Mouse (Mus musculus) erythroblast, adult 5-6 weeks (primary cell): ENCODE data around the gene Rab14. TPM values are rescaled to one million over a fixed set of nuclear protein-coding genes. Genes with fewer than 3 reads are reported as not detected.

ENCODE experiments used
- ATAC-seq: replicated peaks from 2 replicates; pipeline ENCODE4 v1.8.0; 2016; ENCODE audit warnings: moderate number of reproducible peaks, mild to moderate bottlenecking, moderate TSS enrichment, inconsistent platforms; ENCODE audit not compliant: poor library complexity, low FRiP score, severe bottlenecking
- total RNA-seq, 2 experiments: library from RNA; stranded (forward) in 1 of 2; stranded (reverse) in 1 of 2; fragments of 150-400 nt in 1 of 2; fragments of 200-764, 138-1000 nt in 1 of 2; gene quantifications; 2 replicates each; pipeline versions ENCODE4 v1.2.3 to v1.2.4; 2015 to 2017; ENCODE audit warnings: low replicate concordance in 2 of 2

The Rab14 gene
- total RNA-seq, 2 experiments from 2014 or later, result 58.4 to 61.2 TPM

DNA sequence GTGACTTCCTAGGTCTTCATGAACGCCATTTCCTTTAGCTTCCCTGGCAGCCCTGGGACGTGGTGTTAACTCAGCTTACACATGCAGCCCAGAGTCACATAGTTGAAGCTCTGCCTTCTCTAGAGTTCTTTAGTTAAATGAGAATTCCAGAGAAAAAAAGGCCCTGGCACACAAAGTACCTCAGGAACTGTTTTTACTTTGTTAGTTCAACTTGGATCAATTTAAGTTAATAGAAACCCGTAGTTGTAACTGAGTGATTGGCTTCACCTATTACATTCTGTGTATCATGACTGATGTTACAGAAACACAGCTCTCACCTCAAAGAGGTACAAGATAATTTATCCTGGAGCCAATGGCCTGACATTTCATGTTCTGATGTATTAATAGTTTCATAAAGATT lies 42.6 kb downstream of the Rab14 start:
- ATAC-seq, result no peak

DNA sequence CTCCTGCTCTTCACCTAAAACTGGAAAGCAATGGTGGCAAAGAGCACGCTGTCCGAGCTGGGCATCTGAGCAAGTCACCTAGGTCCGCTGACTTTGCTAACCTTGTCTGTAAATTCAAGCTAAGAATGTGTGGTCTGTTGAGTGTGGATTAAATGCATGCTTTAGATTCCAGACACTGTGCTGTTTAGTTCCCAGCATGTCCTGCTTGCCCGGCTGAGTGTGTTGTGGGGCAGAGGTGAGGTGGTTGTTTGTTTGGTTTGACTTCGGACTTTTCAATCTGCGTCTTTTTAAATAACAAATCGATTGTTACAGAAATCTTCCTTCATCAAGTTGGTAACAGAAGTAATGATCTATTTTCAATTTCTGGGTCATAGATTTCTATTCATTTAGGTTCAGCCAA lies 43.1 kb downstream of the Rab14 start:
- no peak for ATAC-seq

DNA sequence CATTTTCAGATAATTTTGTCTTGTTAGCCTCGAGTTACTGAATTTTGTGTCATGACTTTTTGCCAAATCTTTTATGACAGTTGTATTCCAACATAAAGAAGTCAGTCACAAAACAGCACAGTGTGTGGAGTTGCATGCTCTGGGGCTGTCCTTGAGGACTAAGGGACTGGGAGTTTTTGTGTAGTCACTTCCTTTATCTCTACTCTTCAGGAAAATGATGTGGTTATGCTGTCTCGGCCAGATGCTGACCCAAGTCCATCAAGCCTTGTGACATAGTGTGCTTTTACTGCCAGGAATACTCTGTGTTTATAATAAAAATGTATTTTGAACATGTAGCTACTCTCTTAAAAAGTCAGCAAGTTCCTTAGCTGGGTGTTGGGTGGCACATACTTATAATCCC lies 43.9 kb downstream of the Rab14 start:
- no peak for ATAC-seq

DNA sequence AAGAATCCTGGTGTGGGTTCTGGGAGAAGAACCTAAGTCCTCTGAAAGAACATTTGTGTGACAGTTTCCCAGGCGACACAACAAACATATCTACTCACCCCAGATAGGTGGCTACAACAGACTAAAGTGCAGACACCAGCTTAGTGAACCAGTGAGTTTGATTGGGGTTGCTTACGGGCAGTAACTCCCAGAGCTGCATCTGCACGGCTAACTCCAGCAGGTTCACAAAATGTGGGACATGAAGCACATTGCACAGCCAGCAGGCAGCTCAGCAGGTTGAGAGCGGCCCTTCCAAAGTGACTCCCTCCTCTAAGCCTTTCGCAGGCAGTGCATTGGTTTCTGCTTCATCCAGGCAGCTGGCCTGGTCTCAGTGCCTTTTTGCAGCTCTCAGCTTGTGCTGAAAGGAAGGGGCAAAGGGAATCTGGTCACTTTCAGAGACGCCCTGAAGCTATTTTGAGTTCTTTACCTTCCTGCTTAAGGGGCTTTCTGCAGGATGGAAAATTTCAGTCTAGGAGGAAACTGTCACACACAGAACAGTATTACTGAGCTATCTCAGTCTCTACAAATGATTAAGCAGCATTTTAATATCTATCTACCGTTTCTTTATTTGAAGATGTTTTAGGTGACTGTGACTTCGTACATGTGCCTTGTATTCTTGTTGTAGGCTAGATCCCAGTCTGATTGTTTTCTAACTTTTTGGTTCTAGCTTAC lies 46.9 kb downstream of the Rab14 start:
- ATAC-seq, result no peak

DNA sequence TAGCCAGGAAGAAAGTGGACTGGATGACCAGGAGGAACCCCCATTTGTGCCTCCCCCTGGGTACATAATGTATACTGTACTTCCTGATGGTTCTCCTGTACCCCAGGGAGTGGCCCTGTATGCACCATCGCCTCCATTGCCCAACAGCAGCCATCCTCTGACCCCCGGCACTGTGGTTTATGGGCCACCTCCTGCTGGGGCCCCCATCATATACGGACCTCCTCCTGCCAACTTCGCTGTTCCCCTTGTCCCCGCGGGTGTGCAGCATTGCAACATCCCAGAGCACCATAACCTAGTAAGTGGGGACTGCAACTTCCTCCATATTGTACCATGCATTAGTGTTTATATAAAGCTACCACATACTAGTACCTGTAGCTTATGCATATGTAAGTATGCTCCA lies 47.7 kb downstream of the Rab14 start:
- no peak for ATAC-seq

DNA sequence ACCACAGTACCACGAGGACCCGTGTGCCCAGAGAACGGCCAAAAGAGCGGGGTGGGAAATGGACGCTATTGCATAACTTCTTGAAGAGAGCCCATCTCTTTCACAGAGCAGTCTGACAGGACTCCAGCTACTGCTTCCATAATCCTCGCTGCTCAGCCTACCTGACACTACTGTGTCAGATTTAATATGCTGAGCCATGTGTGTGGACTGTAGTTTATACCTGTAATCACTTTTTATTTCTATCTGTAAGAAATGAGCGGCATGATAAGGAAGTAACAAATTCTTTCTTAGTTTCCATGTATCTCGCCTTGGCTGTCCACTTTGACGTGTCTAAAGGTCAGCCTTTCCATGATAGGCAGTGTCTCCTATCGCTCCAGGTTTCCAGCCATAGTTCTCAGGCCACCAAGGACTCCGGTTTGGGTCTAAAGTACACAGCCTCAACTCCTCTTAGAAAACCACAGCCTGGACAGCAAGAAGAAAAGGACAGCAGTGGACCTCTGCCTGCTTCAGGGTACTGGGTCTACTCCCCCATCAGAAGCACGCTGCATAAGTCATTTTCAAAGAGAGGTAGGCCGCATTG lies 49.5 kb downstream of the Rab14 start:
- ATAC-seq, result no peak

DNA sequence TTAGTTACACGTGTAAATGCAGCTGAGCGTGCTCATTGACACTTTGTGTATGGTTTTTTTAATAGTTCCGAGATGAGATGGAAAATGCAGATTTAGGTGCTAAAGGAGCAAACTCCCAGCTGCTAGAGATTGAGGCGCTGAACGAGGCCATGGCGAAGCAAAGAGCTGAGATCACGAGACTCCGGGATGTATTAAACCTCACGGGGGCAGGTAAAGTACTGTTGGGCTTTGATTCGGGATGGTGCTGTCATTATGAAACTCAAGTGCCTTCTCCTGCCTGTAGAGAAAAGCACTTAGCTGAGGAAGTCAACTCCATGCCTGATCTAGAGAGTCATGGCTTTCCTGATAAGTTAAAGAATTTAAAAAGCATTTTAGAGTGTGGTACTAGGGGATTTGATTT lies 52.1 kb downstream of the Rab14 start:
- ATAC-seq, result no peak

DNA sequence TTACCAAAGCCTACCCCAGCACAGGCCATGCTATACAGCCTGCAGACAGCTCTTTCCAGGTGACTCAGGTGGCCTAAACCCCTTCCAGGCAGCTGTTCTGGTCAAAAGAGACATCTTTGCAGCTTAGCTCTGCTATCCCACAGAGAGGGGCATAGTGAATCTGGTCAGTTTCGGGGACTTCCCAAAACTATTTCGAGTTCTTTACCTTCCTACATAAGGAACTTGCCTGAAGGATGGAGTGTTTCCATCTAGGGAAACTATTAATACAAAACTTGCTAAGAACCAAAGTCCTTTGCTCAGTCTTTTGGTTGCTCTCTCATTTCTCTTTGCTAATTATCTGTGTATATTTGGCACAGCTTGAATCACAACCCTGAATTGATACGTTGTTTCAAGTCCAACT lies 59.2 kb downstream of the Rab14 start:
- no peak for ATAC-seq

DNA sequence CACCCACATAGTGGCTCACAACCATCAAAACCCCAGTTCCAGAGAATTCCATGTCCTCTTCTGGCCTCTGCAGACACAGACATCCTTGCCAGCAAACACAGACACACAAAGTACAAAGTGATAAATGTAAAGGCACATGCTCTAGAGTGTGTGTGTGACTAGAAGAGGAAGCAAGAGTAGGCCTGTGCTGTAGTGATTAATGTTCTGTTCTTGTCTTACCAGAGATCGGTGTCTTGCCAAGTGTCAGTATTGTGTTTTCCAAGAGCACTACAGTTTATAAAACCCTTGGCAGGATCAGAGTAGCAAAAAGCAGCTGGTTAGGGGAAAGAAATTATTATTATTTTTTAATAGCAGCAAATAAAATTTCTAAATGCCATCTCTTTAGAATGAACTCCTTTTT lies 62.3 kb downstream of the Rab14 start:
- ATAC-seq, result no peak

DNA sequence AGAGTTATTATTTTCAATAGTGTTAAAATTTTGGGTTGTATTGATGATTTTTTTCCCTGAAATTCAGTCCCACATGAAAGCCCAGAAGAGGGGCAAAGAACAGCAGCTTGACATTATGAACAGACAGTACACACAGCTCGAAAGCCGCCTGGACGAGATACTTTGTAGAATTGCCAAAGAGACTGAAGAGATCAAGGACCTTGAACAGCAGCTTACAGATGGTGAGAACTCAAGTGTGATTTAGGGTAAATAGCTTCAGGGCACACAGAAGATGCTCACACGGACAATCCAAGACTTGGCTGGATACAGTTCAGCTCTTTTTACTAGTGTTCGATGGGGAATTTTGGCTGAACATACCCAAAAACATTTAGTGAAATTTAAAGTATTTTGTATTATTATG lies 67.0 kb downstream of the Rab14 start:
- no peak for ATAC-seq

DNA sequence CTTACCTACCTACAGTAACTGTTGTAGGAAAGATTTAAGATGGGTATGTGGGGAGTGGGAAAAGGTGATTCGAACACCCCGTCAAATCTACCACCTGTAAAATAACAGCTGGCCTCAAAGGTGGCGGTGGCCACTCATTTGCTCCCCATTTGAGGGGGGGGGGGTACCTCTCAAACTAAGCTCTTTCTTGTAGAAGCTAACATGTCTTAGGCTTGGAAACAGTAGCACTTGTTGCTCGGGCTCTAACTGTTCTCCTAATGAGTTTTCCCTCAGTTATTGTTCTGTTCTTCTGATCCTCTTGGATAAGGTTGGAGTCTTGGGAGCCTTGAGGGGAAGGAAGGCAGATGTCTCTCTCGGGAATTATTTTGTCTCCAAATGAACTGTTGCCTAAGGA lies 68.3 kb downstream of the Rab14 start:
- no peak for ATAC-seq

DNA sequence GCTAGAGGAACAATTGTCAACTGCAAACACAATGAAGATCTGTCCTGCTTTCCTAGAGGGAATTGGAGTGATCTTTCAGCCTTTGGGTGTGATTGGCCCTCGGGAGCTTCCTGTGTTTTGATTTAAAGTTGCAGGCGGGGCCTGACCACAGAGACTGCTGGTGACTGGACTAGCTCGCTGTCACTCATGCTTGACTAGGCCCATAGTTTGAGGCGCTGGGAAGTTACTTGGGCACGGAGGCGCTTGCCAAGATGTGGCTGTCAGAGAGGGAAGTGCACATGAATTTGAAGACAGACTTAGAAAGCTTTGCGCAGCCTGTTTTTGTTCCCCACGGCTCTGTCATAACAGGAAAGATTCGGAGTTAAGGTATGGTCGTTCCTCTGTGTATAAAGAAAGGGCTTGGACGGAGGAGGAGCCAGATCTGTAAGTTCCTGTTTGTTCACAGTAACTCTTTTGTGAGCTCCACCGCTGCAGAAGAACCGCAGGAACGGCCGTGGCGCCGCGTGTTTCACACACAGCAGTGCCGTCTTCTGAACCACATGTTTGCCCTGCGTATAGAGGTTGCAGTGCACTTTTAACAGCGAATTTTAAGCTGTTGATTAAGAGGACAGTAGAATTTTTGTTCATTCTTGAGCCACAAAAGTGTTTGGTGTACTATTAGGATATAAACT lies 68.8 kb downstream of the Rab14 start:
- peak; percentile 100 for ATAC-seq

DNA sequence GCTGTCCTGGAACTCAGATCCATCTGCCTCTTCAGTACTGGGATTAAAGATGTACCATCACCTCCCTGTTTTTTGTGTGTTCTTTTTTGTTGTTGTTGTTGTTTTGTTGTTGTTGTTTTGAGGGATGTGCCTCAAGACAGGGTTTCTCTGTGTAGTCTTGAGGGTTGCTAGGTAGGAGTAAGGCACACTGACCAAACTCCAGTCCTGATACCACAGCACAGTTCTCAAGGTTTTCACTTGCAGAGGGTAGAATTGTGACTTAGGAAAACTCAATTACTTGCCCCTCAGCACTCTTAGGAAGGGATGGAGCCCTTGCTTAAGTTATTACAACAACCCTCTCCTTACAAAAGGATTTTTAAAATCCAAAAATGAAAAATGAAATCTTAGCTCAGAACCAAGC lies 69.4 kb downstream of the Rab14 start:
- no peak for ATAC-seq

Other genes with a start within 250 kb of the Rab14 start
- 0.63 TPM in 1 of 2 replicates, not detected in the other for gene Traf1, start 239.3 kb downstream of the Rab14 start, total RNA-seq (2015; ENCODE audit: low replicate concordance)
- 0.43 TPM in 1 of 2 replicates, not detected in the other for gene Traf1, start 239.3 kb downstream of the Rab14 start, total RNA-seq (2017; ENCODE audit: low replicate concordance)
- not detected in 2 replicates for gene Hc, start 139.7 kb downstream of the Rab14 start, total RNA-seq (2015; ENCODE audit: low replicate concordance)
- gene Hc, start 139.7 kb downstream of the Rab14 start, total RNA-seq (2017; ENCODE audit: low replicate concordance), result not detected in 2 replicates
- gene AI182371, start 99.6 kb downstream of the Rab14 start, total RNA-seq (2015; ENCODE audit: low replicate concordance), result not detected in 2 replicates
- 1.4 and 1.7 TPM in 2 replicates for gene AI182371, start 99.6 kb downstream of the Rab14 start, total RNA-seq (2017; ENCODE audit: low replicate concordance)
- 34.4 and 44.5 TPM in 2 replicates for gene Cntrl, start 91.6 kb downstream of the Rab14 start, total RNA-seq (2015; ENCODE audit: low replicate concordance)
- 42.4 and 60.4 TPM in 2 replicates for gene Cntrl, start 91.6 kb downstream of the Rab14 start, total RNA-seq (2017; ENCODE audit: low replicate concordance)
- gene Gsn, start 55.3 kb upstream of the Rab14 start, total RNA-seq (2015; ENCODE audit: low replicate concordance), result 15.0 and 16.7 TPM in 2 replicates
- 19.7 and 23.1 TPM in 2 replicates for gene Gsn, start 55.3 kb upstream of the Rab14 start, total RNA-seq (2017; ENCODE audit: low replicate concordance)
- gene Stom, start 135.9 kb upstream of the Rab14 start, total RNA-seq (2015; ENCODE audit: low replicate concordance), result 374 and 432 TPM in 2 replicates
- gene Stom, start 135.9 kb upstream of the Rab14 start, total RNA-seq (2017; ENCODE audit: low replicate concordance), result 642 and 716 TPM in 2 replicates
- not detected in 2 replicates for gene 4930568D16Rik, start 166.6 kb upstream of the Rab14 start, total RNA-seq (2015; ENCODE audit: low replicate concordance)
- not detected in 2 replicates for gene 4930568D16Rik, start 166.6 kb upstream of the Rab14 start, total RNA-seq (2017; ENCODE audit: low replicate concordance)
- not detected in 2 replicates for gene 4930402F06Rik, start 196.1 kb upstream of the Rab14 start, total RNA-seq (2015; ENCODE audit: low replicate concordance)
- not detected in 2 replicates for gene 4930402F06Rik, start 196.1 kb upstream of the Rab14 start, total RNA-seq (2017; ENCODE audit: low replicate concordance)